Mouse (Mus musculus) olfactory bulb, adult 2 months (tissue): ENCODE measurements around the gene St14.

ENCODE experiments used
- CTCF ChIP-seq: fragments of 200-500 bp; IDR thresholded peaks from 2 replicates; pipeline ENCODE4 v1.5.1; 2012; ENCODE audit warnings: low read depth, mild to moderate bottlenecking, low read length, moderate library complexity; ENCODE audit not compliant: insufficient read depth
- POLR2A ChIP-seq: fragments of 200-500 bp; IDR thresholded peaks from 2 replicates; pipeline ENCODE4 v1.6.1; 2012; ENCODE audit warnings: mild to moderate bottlenecking, low read depth, low read length, moderate library complexity; ENCODE audit not compliant: insufficient read depth

- TF ChIP-seq POLR2A: no peak
- TF ChIP-seq CTCF: no peak
Measured at GRCm38 (mm10) chr9:31167305-31167704, 35.7 kb upstream of the St14 start.
